Mouse (Mus musculus) brain, embryonic 14.5 days (tissue): Measurements from ENCODE around the gene Chat. TPM values are rescaled to one million over a fixed set of nuclear protein-coding genes. Genes with fewer than 3 reads are reported as not detected.
A peak's percentile ranks its signal among the peaks of the same experiment; 100 is the strongest.

Experiments
- DNase-seq: peaks from one replicate; pipeline ENCODE4 v3.0.0-alpha.2; 2011; ENCODE audit warnings: low read depth
- CTCF ChIP-seq: fragments of 200-500 bp; IDR thresholded peaks from 2 replicates; pipeline ENCODE4 v1.5.1; 2012; ENCODE audit warnings: inconsistent platforms, mild to moderate bottlenecking, moderate library complexity, borderline replicate concordance; ENCODE audit not compliant: insufficient read depth, insufficient read length; ENCODE audit errors: extremely low read depth
- POLR2A ChIP-seq: fragments of 200-500 bp; IDR thresholded peaks from 2 replicates; pipeline ENCODE4 v1.6.1; 2012; ENCODE audit warnings: mild to moderate bottlenecking, inconsistent platforms, borderline replicate concordance; ENCODE audit not compliant: poor library complexity, insufficient read depth, insufficient read length, severe bottlenecking; ENCODE audit errors: extremely low read depth
- polyA plus RNA-seq: library from polyadenylated mRNA; depleted of rRNA; stranded (reverse); fragments of >200 nt; gene quantifications from 2 replicates; pipeline ENCODE4 v1.2.3, GENCODE M21; 2012; rRNA removed

Gene Chat
- polyA plus RNA-seq = 0.57 and 1.6 TPM in 2 replicates

DNA sequence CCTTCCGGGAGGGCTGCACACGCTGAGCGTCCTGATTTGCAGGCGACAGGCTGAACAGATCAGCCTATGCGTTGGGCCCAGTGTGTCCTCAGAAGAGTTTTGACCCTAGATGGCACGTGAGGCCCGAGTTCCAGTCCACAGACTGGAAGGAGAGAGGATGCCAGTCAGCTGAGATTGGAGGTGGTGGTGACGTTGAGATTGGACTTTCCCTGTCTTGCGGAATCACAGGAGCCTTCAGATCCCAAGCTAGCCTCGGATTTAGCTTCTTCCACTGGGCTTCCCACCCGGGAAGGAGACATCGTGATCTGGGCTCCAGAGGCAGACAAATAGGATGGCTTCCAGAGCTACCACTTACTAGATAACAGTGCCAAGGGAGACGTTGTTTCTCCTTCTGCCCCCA lies at the start of gene Chat:
Chat (minus strand) TSS at position 101 of the 400 bp plus-strand sequence.
- TF ChIP-seq CTCF (no peak), POLR2A (no peak)
- DNase-seq = no peak

DNA sequence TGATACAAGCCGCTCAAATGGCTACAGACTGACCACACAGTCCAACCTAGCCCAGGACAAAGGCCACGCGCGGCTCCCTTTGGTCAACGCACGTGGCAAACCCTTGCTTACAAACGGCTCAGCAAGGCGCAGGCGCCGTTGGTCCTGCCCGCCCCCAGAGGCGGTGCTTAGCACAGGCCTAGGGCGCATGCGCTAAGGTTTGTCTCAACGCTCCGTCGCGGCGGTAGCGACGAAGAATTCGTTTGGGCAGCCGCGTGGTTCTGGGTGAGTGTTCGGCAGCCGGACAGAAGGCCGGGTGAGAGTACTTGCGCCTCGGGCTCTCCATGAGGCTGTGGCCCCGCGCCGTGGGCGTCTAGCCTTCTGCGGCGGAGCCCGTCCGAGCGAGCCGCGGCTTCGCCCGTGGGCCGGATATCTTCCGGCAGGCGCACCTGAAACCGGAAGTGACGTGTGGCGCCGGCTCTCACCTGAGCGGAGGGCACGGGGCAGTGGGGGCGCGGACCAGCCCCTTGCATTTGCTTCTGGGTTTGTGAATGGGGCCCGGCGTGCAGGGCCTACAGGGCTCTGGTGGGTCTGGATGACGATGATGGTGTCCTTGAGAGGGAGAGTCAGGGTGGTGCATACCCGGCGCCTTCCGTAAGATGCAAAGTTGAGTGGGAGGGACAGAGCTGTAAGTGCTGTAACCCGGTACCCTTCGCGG lies 47.7 kb upstream of the Chat start, which contains the start of gene Ercc6:
Ercc6 (plus strand) TSS at position 186 of the 697 bp plus-strand sequence.
- TF ChIP-seq CTCF (no peak), POLR2A (peak; percentile 69; the same call in 1 of the 2 replicates)
- DNase-seq = peak; percentile 98

DNA sequence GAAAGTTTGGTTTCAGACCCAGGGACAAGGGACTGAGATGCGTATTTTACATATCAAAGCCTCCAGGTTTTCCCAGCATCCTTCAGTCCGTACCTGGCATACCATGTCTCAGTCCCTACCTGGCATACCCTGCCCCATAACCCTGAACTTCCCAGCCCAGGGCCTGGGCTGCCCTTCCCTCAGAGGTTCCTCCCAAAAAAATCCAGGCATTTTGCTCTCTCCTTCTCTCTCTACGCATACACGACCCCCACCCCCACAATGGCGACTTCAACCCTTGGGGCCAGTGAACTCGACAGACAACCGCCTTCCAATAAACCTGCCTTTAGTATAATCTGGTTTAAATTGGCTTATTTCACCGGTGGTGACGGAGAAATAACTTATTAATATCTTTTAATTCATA lies 47.1 kb upstream of the Chat start:
- TF ChIP-seq POLR2A = no peak
- TF ChIP-seq CTCF = no peak
- DNase-seq = no peak

DNA sequence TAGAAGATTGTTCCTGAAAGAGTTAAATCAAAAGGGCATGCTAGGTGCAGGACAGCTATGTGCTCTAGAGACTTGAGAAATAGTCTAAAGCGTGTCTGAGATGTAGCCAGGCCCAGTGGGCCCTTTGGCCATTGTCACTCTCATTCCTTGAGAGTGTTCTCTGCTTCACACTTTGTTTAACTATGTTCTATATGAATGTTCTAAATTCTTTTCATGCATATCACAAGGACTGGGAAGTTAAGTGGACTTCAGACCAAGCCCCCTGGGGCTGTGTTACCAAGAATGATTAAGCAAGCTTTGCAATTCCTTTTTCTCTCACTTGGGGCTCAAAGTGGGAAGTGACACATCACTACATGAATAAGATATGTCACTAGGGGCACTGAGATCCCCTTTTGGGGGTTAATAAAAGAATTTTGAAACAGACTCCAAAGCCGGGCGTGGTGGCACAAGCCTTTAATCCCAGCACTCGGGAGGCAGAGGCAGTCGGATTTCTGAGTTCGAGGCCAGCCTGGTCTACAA lies 43.7 kb upstream of the Chat start:
- no peak for DNase-seq
- no peak for TF ChIP-seq POLR2A
- TF ChIP-seq CTCF = no peak

DNA sequence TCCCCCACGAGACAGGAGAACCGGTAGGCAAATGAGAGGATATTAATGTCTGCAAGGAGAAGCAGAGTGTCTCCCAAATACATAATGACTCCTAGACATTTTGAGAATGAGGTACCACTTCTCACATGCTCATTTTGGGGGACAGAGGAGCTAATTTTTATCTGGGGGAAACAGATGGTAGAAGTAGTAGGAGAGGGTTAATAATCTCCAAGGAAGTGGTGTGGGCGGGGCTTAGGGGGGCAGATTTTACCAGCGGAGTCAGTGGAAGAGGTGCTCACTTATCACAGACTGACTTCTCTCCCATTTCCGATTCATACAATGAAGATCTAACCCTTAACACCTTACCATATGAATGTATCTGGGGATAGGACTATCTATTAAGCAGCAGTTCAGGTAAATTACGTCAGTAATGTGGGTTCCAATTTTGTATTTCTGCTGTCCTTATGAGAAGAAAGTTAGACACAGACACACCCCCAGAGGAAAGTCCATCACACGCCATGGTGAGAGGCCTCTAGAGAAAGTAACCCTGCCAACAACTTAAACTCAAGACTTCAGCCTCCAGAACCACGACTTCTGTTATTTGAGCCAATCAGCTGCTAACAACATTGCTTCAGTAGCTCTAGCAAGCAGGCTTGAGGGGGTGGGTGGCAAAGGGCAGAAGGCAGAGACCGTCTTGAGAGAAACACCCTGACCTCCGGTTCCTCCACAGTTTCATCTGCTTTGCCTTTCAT lies 42.5 kb upstream of the Chat start:
- DNase-seq = no peak
- TF ChIP-seq POLR2A (no peak), CTCF (no peak)

DNA sequence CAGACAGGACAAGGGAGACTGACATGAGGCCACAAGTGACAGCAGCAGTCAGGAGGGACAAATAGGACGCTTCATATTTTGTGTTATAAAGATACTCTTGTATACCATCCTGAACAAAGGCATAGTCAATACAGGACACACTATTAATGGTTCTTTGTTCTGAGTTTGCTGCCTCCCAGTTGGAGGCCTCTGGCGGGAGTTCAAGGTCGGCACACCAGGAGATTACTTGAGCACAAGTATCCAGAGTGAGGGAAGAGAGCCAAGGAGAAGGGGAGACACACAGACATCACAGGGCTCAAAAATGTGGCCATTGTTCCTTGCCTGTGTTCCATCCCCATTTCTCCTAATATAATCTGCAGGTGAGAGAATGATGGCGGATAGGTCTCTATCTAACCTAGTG lies 41.4 kb upstream of the Chat start:
- no peak for DNase-seq
- TF ChIP-seq POLR2A (no peak), CTCF (no peak)

DNA sequence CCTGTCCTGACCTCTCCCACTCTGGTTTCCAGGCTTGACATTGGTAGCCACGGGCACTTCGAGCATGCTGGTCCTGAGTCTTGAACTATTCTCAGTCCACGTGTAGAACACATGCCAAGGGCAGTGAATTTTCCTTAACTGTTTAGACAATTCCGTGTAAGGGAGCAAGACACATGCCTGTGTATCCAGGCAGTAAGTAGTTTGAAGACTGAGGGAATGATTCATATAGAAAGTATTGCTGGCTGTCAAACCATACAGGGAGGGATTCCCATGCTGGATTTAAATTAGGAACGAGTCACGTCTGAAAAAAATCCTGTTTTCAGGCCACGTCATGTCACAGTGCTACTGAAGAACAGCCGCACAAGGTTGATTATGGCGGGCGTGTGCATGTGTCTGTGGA lies 40.5 kb upstream of the Chat start:
- TF ChIP-seq POLR2A = no peak
- no peak for TF ChIP-seq CTCF

DNA sequence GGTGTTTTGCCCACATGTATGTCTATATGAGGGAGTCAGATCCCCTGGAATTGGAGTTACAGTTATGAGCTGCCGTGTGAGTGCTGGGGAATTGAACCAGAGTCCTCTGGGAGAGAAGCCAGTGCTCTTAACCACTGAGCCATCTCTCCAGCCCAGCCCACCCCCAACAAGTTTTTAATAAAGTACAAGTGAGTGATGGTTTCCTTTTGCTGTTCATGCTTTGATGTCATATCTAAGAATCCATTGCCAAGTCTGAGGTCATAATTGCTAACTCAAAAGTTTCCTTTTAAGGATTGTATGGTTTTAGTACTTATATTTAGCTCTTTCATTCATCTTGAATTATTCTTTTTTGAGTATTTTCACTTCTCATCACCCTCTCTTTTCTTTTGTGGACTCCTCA lies 38.1 kb upstream of the Chat start:
- no peak for DNase-seq
- no peak for TF ChIP-seq POLR2A
- no peak for TF ChIP-seq CTCF

More for the DNA sequence above, 40.5 kb upstream of the Chat start:
- DNase-seq = no peak

DNA sequence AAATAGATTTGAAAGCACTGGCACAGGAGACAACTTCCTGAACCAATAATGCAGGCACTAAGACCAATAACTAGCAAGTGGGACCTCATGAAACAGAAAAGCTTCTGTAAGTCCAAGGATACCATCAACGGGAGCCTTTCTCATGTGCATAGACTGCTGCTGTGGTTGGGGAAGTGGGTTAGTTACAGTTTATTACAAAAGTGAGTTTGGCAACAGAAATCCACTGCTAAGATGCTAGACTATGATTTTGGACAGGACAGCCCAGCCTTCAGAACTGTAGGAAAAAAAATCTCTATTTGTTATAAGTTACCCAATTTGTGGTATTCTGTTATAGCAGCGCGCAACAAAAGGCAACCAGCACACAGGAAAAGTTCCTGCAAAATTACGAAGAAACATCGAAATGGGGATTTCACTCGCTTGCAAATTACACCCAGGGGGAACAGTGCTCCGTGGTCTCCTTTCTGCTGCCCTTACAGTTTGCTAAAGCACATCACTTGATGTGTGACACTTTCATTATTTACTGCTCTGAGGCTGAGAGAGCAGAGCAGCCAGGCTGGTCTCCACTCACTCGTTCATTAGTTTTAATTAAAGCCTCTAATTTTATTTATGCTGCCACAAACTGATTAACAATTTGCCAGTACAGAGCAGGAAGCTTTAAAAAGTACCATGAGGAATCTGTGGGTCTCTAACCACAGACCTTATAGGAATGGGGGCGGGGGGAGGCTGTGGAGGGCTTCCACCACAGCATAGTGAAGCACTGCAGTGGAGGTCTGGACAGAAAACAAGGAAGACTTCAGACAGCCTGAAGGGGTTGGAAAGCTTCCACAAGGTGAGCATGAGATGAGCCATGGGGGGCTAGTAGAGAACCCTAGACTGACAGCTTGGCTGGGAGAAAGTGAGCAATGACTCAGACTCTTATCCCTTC lies 37.2 kb upstream of the Chat start:
- TF ChIP-seq POLR2A (no peak), CTCF (no peak)
- DNase-seq = peak; percentile 75

DNA sequence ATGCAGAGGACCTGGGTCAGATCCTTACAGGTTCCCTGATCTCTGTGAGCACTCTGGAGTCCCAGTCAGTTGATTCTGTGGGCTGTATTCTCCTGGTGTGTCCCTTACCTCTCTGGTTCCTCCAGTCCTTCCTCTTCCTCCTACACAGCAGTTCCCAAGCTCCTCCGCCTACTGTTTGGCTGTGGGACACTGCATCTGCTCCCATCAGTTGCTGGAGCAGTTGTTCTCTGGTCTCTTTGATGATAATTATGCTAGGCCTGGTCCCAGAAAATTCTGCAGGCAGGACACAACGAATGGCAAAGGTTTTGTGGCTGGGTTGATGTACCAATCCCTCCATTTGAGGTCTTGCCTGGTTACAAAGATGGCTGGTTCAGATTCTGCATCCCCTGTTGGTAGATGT lies 35.5 kb upstream of the Chat start:
- no peak for DNase-seq
- no peak for TF ChIP-seq CTCF
- no peak for TF ChIP-seq POLR2A
